Mouse (Mus musculus): Measurements from ENCODE around the gene Daam1.

GRCm38 (mm10) chr12:71793114-71793513, 37.8 kb upstream of the Daam1 start:
- TF ChIP-seq CTCF (IDR thresholded peaks at IDR 0.05; ENCODE audit: control insufficient read depth, insufficient read depth, low read length) = no peak
- TF ChIP-seq POLR2A (IDR thresholded peaks at IDR 0.05; ENCODE audit: borderline replicate concordance, control insufficient read depth, low read depth, low read length) = no peak

All from bone marrow, adult 2 months (tissue).